Mouse (Mus musculus) MEL (cell line): ENCODE results near the gene Ccdc141. TPM values are rescaled to one million over a fixed set of nuclear protein-coding genes. Genes with fewer than 3 reads are reported as not detected.

ENCODE experiments used
- DNase-seq: peaks from one replicate; pipeline ENCODE4 v3.0.0; 2011; ENCODE audit warnings: low read depth, low spot score
- H3K27ac ChIP-seq: 2 replicates; pipeline ENCODE4 v1.5.1; 2012; ENCODE audit warnings: low read depth, mild to moderate bottlenecking, control low read depth, low read length, moderate library complexity; ENCODE audit not compliant: control insufficient read depth
- H3K27me3 ChIP-seq, 2 experiments: fragments of 150-350 bp in 1 of 2; sonication (generic) in 1 of 2; 2 replicates each; pipeline ENCODE4 v1.6.1; 2012; ENCODE audit warnings: low read length in 2 of 2, mild to moderate bottlenecking in 2 of 2, improper control_type of control experiment in 1 of 2, moderate library complexity in 1 of 2; ENCODE audit not compliant: insufficient read depth in 2 of 2, control insufficient read depth in 1 of 2
- H3K36me3 ChIP-seq, 2 experiments: 2 replicates each; pipeline ENCODE4 v1.6.1; 2012 to 2014; ENCODE audit warnings: low read length in 2 of 2, improper control_type of control experiment in 1 of 2, inconsistent platforms in 1 of 2, mild to moderate bottlenecking in 1 of 2; ENCODE audit not compliant: insufficient read depth in 2 of 2, control insufficient read depth in 1 of 2
- H3K4me1 ChIP-seq, 2 experiments: fragments of 150-350 bp in 1 of 2; sonication (generic) in 1 of 2; 2 replicates each; pipeline ENCODE4 v1.6.1; 2012; ENCODE audit warnings: low read length in 2 of 2, improper control_type of control experiment in 1 of 2, mild to moderate bottlenecking in 1 of 2; ENCODE audit not compliant: insufficient read depth in 2 of 2, control insufficient read depth in 1 of 2
- H3K4me3 ChIP-seq, 2 experiments: fragments of 150-350 bp in 1 of 2; sonication (generic) in 1 of 2; 2 replicates each; pipeline ENCODE4 v1.5.1; 2012; ENCODE audit warnings: low read depth in 2 of 2, low read length in 2 of 2, mild to moderate bottlenecking in 2 of 2, moderate library complexity in 2 of 2, control low read depth in 1 of 2, improper control_type of control experiment in 1 of 2; ENCODE audit not compliant: control insufficient read depth in 1 of 2, insufficient read depth in 1 of 2
- H3K79me2 ChIP-seq: 2 replicates; pipeline ENCODE4 v1.6.1; 2012; ENCODE audit warnings: mild to moderate bottlenecking, low read length, moderate library complexity; ENCODE audit not compliant: control insufficient read depth, poor library complexity, insufficient read depth
- H3K9ac ChIP-seq: 2 replicates; pipeline ENCODE4 v1.6.1; 2012; ENCODE audit warnings: low read depth, mild to moderate bottlenecking, control low read depth, low read length, moderate library complexity; ENCODE audit not compliant: control insufficient read depth, poor library complexity, severe bottlenecking
- H3K9me3 ChIP-seq: fragments of 150-350 bp; sonication (generic); replicated peaks from 2 replicates; pipeline ENCODE4 v1.6.1; 2012; ENCODE audit warnings: mild to moderate bottlenecking, low read length, improper control_type of control experiment, moderate library complexity; ENCODE audit not compliant: insufficient read depth
- BHLHE40 ChIP-seq: IDR thresholded peaks from 2 replicates; pipeline ENCODE4 v1.6.1; 2012; ENCODE audit warnings: low read depth, mild to moderate bottlenecking, inconsistent platforms, low read length, improper control_type of control experiment, borderline replicate concordance
- CHD1 ChIP-seq: IDR thresholded peaks from 2 replicates; pipeline ENCODE4 v1.6.1; 2012; ENCODE audit warnings: low read depth, mild to moderate bottlenecking, inconsistent platforms, low read length, improper control_type of control experiment
- CHD2 ChIP-seq: IDR thresholded peaks from 2 replicates; pipeline ENCODE4 v1.6.1; 2011; ENCODE audit warnings: low read length, improper control_type of control experiment
- EP300 ChIP-seq, 2 experiments: IDR thresholded peaks; 2 replicates each; pipeline ENCODE4 v1.6.1; 2011; ENCODE audit warnings: improper control_type of control experiment in 2 of 2, low read length in 2 of 2, low read depth in 1 of 2, mild to moderate bottlenecking in 1 of 2
- GABPA ChIP-seq: IDR thresholded peaks from 2 replicates; pipeline ENCODE4 v1.6.1; 2012; ENCODE audit warnings: low read depth, mild to moderate bottlenecking, inconsistent platforms, low read length, improper control_type of control experiment, moderate library complexity
- GATA1 ChIP-seq: IDR thresholded peaks from 2 replicates; pipeline ENCODE4 v1.6.1; 2011; ENCODE audit warnings: low read depth, low read length, improper control_type of control experiment
- HCFC1 ChIP-seq: IDR thresholded peaks from 2 replicates; pipeline ENCODE4 v1.6.1; 2012; ENCODE audit warnings: low read depth, mild to moderate bottlenecking, inconsistent platforms, low read length, improper control_type of control experiment, moderate library complexity
- JUND ChIP-seq: IDR thresholded peaks from 2 replicates; pipeline ENCODE4 v1.6.1; 2011; ENCODE audit warnings: low read depth, mild to moderate bottlenecking, improper control_type of control experiment, low read length
- MAFK ChIP-seq: IDR thresholded peaks from 2 replicates; pipeline ENCODE4 v1.6.1; 2011; ENCODE audit warnings: low read depth, mild to moderate bottlenecking, low read length, improper control_type of control experiment, borderline replicate concordance
- MAX ChIP-seq: IDR thresholded peaks from 2 replicates; pipeline ENCODE4 v1.6.1; 2011; ENCODE audit warnings: low read length, improper control_type of control experiment
- MAZ ChIP-seq: IDR thresholded peaks from 2 replicates; pipeline ENCODE4 v1.6.1; 2012; ENCODE audit warnings: low read depth, mild to moderate bottlenecking, inconsistent platforms, low read length, improper control_type of control experiment
- MXI1 ChIP-seq: IDR thresholded peaks from 2 replicates; pipeline ENCODE4 v1.6.1; 2011; ENCODE audit warnings: mild to moderate bottlenecking, low read depth, low read length, improper control_type of control experiment
- MYB ChIP-seq: IDR thresholded peaks from 2 replicates; pipeline ENCODE4 v1.6.1; 2011; ENCODE audit warnings: mild to moderate bottlenecking, low read depth, low read length, improper control_type of control experiment
- NRF1 ChIP-seq: IDR thresholded peaks from 2 replicates; pipeline ENCODE4 v1.6.1; 2014; ENCODE audit warnings: low read depth, mild to moderate bottlenecking, inconsistent platforms, low read length, improper control_type of control experiment, moderate library complexity; ENCODE audit not compliant: poor library complexity, insufficient read depth, severe bottlenecking
- POLR2AphosphoS2 ChIP-seq: IDR thresholded peaks from 2 replicates; pipeline ENCODE4 v1.6.1; 2011; ENCODE audit warnings: low read length, improper control_type of control experiment
- POLR2AphosphoS5 ChIP-seq: IDR thresholded peaks from 2 replicates; pipeline ENCODE4 v1.6.1; 2012; ENCODE audit warnings: low read depth, borderline replicate concordance, mild to moderate bottlenecking, inconsistent platforms, low read length, moderate library complexity, mixed read lengths
- RAD21 ChIP-seq: IDR thresholded peaks from 2 replicates; pipeline ENCODE4 v1.6.1; 2011; ENCODE audit warnings: mild to moderate bottlenecking, low read depth, low read length, improper control_type of control experiment
- RCOR1 ChIP-seq: IDR thresholded peaks from 2 replicates; pipeline ENCODE4 v1.6.1; 2012; ENCODE audit warnings: low read depth, mild to moderate bottlenecking, inconsistent platforms, low read length, improper control_type of control experiment
- SMC3 ChIP-seq: IDR thresholded peaks from 2 replicates; pipeline ENCODE4 v1.6.1; 2011; ENCODE audit warnings: low read depth, low read length, improper control_type of control experiment
- TAL1 ChIP-seq: IDR thresholded peaks from 2 replicates; pipeline ENCODE4 v1.6.1; 2012; ENCODE audit warnings: mild to moderate bottlenecking, inconsistent platforms, low read length, moderate library complexity, mixed read lengths
- TCF12 ChIP-seq: IDR thresholded peaks from 2 replicates; pipeline ENCODE4 v1.6.1; 2014; ENCODE audit warnings: low read depth, mild to moderate bottlenecking, inconsistent platforms, low read length, improper control_type of control experiment, moderate library complexity
- USF2 ChIP-seq, 2 experiments: IDR thresholded peaks; 2 replicates each; pipeline ENCODE4 v1.6.1; 2011 to 2012; ENCODE audit warnings: improper control_type of control experiment in 2 of 2, low read length in 2 of 2, borderline replicate concordance in 1 of 2, inconsistent platforms in 1 of 2, low read depth in 1 of 2, mild to moderate bottlenecking in 1 of 2; ENCODE audit not compliant: insufficient read depth in 1 of 2
- ZC3H11A ChIP-seq: IDR thresholded peaks from 2 replicates; pipeline ENCODE4 v1.6.1; 2012; ENCODE audit warnings: low read depth, mild to moderate bottlenecking, inconsistent platforms, low read length, improper control_type of control experiment
- ZNF384 ChIP-seq: IDR thresholded peaks from 2 replicates; pipeline ENCODE4 v1.6.1; 2012; ENCODE audit warnings: low read depth, mild to moderate bottlenecking, inconsistent platforms, low read length, improper control_type of control experiment
- polyA plus RNA-seq, 2 experiments: library from polyadenylated mRNA; stranded (reverse) in 1 of 2; unstranded in 1 of 2; fragments of >175 nt in 1 of 2; fragments of >200 nt in 1 of 2; gene quantifications; 2 replicates each; pipeline versions ENCODE4 v1.2.1 to v1.2.4; 2012; ENCODE audit warnings: low replicate concordance in 2 of 2, low read depth in 1 of 2; ENCODE audit not compliant: insufficient read length in 2 of 2, insufficient read depth in 1 of 2, missing spikeins in 1 of 2
- total RNA-seq: library from RNA; depleted of rRNA; stranded (reverse); fragments of 300-350 nt; gene quantifications from 2 replicates; pipeline ENCODE4 v1.2.3, GENCODE M21; 2012

Gene Ccdc141
- total and polyA plus RNA-seq, 3 experiments = 0.54 to 1.1 TPM; not detected in 1

GRCm38 (mm10) chr2:77198246-77198645 is 27.8 kb upstream of the Ccdc141 start:
- TF ChIP-seq MAZ (no peak), TCF12 (no peak), MYB (no peak), EP300 (IDR thresholded peaks at IDR 0.05; ENCODE audit: low read depth in 1 of 2, low read length in 2 of 2) (no peak), SMC3 (no peak), GATA1 (no peak), CHD1 (no peak), MAFK (no peak)
- Histone ChIP-seq H3K9me3 (no peaks in the 10 kb centered on the region), H3K36me3 (no peaks in the 10 kb centered on the region)

GRCm38 (mm10) chr2:77196819-77197218 is 26.4 kb upstream of the Ccdc141 start:
- no peaks in the 10 kb centered on the region for H3K9me3 ChIP-seq
- no peaks in the 10 kb centered on the region for H3K4me1 ChIP-seq
- TF ChIP-seq POLR2AphosphoS2 (no peak), CHD1 (no peak)
- no peaks in the 10 kb centered on the region for H3K79me2 ChIP-seq
- no peak overlapping the region for H3K4me3 ChIP-seq
- H3K27ac ChIP-seq = no peak overlapping the region
- no peak overlapping the region for H3K9ac ChIP-seq
- no peaks in the 10 kb centered on the region for H3K27me3 ChIP-seq
- H3K36me3 ChIP-seq = no peaks in the 10 kb centered on the region
- no peak for DNase-seq

More at GRCm38 (mm10) chr2:77198246-77198645, 27.8 kb upstream of the Ccdc141 start:
- no peak overlapping the region for H3K9ac ChIP-seq
- no peak overlapping the region for H3K4me3 ChIP-seq
- H3K27me3 ChIP-seq = no peaks in the 10 kb centered on the region
- H3K27ac ChIP-seq = no peak overlapping the region
- no peaks in the 10 kb centered on the region for H3K79me2 ChIP-seq
- no peak for DNase-seq
- H3K4me1 ChIP-seq = no peaks in the 10 kb centered on the region

- no peaks in the 10 kb centered on the region for H3K4me1 ChIP-seq
- no peaks in the 10 kb centered on the region for H3K27me3 ChIP-seq
- no peak overlapping the region for H3K9ac ChIP-seq
- no peak for DNase-seq
- H3K79me2 ChIP-seq = no peaks in the 10 kb centered on the region
- H3K27ac ChIP-seq = no peak overlapping the region
- no peaks in the 10 kb centered on the region for H3K9me3 ChIP-seq
- TF ChIP-seq JUND (no peak), TCF12 (no peak), NRF1 (no peak), TAL1 (no peak), BHLHE40 (no peak), ZC3H11A (no peak), RAD21 (no peak), POLR2AphosphoS5 (no peak), ZNF384 (no peak), RCOR1 (no peak), MXI1 (no peak), GABPA (no peak), CHD2 (no peak), HCFC1 (no peak), POLR2AphosphoS2 (no peak), MAX (no peak), USF2 (IDR thresholded peaks at IDR 0.05; ENCODE audit: borderline replicate concordance in 1 of 2, insufficient read depth in 1 of 2, low read depth in 1 of 2, low read length in 2 of 2) (no peak)
- no peak overlapping the region for H3K4me3 ChIP-seq
- no peaks in the 10 kb centered on the region for H3K36me3 ChIP-seq
Observed at GRCm38 (mm10) chr2:77195056-77195455, 24.6 kb upstream of the Ccdc141 start.
